Mouse (Mus musculus) spleen, adult 10 weeks (tissue): ENCODE results near the gene Tnfaip2. TPM values are rescaled to one million over a fixed set of nuclear protein-coding genes. Genes with fewer than 3 reads are reported as not detected.

Source experiments
- polyA plus RNA-seq: library from polyadenylated mRNA; stranded (reverse); fragments of 350-450 nt; fragmentation: Illumina TruSeq; extraction: RNeasy Lipid Tissue Mini Kit (QIAGEN cat#74804); gene quantifications from one replicate; pipeline ENCODE4 v1.2.3, GENCODE M21; 2015; ENCODE audit warnings: low replicate concordance; ENCODE audit not compliant: insufficient read depth

The Tnfaip2 gene
- polyA plus RNA-seq = 21.0 TPM

GRCm38 (mm10) chr12:111442309-111443010, at the start of gene Tnfaip2:
Tnfaip2 (plus strand) TSS chr12:111442469.

DNA sequence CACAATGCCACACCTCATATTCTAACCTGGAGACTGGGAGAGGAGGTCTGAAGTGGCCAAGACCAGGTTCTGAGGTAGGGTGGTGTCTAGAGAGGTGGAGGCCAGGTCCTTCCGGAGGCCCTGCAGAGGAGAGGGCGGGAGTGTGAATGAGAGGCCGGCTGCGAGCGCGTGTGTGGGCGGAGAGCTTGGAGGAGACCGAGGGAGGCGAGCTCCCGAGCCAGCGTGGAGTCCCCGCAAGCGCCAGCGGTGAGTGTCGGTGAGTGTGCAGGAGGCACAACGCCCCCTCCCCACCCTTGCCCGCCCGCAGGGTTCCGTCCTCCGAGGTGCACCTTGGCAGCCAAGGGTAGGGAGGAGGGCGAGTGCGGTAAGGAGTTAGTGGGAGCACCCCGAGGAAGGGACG, 35.6 kb upstream of the Tnfaip2 start, which contains the start of gene Lbhd2:
TSS of gene Lbhd2 (plus strand) at position 188 of the 400 bp plus-strand sequence.

DNA sequence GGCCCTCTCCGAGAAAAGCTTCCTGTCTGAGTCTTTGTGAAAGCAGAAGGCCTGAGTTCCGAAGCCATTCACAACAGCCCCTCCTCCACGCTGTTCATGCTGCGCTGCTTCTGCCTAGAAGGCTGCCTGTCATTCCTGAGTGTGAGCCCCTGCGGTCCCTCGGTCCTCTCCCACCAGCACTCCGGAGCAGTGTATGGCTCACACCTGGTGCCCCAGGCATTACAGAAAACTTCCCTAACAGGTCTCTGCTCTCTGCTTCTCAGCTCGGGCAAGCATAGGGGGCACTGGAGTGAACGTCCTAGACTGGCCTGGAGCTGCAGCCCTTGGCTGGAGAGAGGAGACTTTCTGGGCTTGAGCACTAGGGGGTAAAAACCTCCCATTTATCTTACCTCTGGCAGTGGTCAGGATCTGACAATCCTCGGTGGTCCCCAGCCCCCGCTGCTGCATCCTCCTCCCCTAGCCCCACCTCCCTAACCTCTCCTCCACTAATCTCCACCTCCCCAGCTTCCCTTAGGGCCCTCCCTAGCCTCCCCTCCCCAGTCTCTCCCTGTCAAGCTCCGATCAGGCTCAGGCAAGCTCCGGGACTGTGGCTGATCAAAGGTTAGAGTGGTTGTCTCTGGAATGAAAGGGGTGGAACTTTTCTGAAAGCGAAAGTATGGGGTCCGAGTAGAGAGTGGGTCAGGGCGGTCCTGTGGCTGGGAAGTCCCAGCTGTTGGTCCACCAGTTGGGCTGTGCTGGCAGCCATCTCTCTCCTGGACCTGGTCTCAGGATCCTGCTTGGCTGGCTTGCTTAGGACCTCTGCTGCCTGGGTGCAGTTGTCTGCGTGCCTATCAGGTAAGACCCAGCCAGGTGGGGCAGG, 25.1 kb upstream of the Tnfaip2 start, which contains the start of gene Exoc3l4:
TSS of gene Exoc3l4 (plus strand) at position 97 of the 859 bp plus-strand sequence.

GRCm38 (mm10) chr12:111485652-111486306, 43.5 kb downstream of the Tnfaip2 start, which contains the start of gene Gm266:
Gm266 (minus strand) TSS chr12:111485823.

Other genes starting within 250 kb of the Tnfaip2 start
- gene Amn, start 171.4 kb upstream of the Tnfaip2 start, polyA plus RNA-seq = not detected
- gene Cdc42bpb, start 64.8 kb upstream of the Tnfaip2 start, polyA plus RNA-seq = 6.6 TPM
- not detected for gene Lbhd2, start 35.7 kb upstream of the Tnfaip2 start, polyA plus RNA-seq
- 7.5 TPM for gene Exoc3l4, start 25.5 kb upstream of the Tnfaip2 start, polyA plus RNA-seq
- gene Gm266, start 43.4 kb downstream of the Tnfaip2 start, polyA plus RNA-seq = 0.59 TPM
- gene Eif5, start 95.5 kb downstream of the Tnfaip2 start, polyA plus RNA-seq = 461 TPM
- 67.2 TPM for gene Mark3, start 132.1 kb downstream of the Tnfaip2 start, polyA plus RNA-seq
- gene Ckb, start 229.9 kb downstream of the Tnfaip2 start, polyA plus RNA-seq = 11.0 TPM
- gene Trmt61a, start 235.6 kb downstream of the Tnfaip2 start, polyA plus RNA-seq = 4.2 TPM